Mouse (Mus musculus): ENCODE measurements around the gene Ndufb6. TPM values are rescaled to one million over a fixed set of nuclear protein-coding genes. Genes with fewer than 3 reads are reported as not detected.

The Ndufb6 gene
- polyA plus RNA-seq, 1 experiment from 2014 or later = 580 TPM

DNA sequence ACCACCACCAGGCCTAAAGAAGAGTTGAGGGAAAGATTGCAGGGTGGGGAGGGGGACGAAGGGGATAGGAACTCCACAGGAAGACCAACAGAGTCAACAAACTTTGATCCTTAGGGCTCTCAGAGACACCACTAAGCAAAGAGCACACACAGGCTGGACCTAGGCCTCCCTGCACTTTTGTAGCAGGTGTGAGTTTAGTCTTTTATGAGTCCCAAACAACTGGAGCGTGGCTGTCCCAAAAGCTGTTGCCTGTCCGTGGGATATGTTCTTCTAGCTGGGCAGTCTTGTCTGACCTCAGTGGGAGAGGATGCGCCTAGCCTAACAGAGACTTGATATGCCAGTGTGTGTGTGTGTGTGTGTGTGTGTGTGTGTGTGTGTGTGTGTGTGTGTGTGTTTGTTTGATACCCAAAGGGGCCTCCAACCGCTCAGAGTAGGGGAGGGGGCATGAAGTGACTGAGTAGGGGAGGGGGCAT lies 38.9 kb downstream of the Ndufb6 start:
- ATAC-seq (replicated peaks; ENCODE audit: extremely low read depth, insufficient read depth, low FRiP score) = 0 out of 2 replicates have a peak, but pooled peaks have one; percentile 5

DNA sequence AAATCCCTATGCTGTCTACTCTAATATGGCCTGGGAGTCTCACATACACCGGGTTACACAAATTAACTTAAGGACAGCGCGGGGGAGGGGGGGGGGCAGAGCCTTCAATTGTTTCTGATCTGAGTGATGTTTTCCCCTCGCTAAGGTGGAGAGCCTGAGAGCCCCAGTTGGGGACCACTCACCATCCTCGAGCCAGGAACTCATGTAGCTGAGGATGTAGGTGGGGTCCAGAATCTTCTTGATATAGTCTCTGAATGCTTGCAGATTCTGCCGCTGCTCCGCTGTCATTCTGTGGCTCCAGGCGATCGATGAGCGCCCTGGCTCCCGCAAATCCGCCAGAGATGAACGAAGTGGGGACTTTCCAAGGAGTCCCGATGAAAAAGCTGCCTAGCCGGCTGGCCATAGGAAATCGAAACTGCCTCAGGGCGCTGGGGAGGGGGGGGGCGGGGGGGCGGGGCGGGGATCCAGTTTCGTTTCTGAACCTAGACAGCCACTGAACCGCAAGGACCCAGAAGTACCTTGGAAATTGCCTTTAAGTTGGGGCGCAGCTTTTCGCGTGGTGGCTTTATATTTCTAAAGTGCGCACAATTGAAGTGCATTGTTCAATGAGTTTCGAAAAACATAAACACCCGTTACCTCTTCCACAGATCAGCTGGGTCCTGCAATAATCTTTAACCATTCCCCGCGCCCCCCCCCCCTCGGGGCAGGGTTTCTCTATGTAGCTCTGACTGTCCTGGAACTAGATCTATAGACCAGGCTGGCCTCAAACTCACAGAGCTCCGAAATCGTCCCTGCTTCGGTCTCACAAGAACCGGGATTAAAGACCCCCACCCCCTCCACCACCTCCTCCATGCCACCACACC lies 39.6 kb downstream of the Ndufb6 start, which contains the start of gene Ddx58:
Gene Ddx58 (minus strand): TSS at position 420 of the 863 bp plus-strand sequence.
- no peaks in the 10 kb centered on the region for H3K9me3 ChIP-seq (replicated peaks; ENCODE audit: control insufficient read depth, low read length)
- H3K36me3 ChIP-seq (ENCODE audit: control insufficient read depth, insufficient read depth) = no peaks in the 10 kb centered on the region
- H3K27me3 ChIP-seq (ENCODE audit: control insufficient read depth, insufficient read depth, low read length) = no peaks in the 10 kb centered on the region
- ATAC-seq (replicated peaks; ENCODE audit: extremely low read depth, insufficient read depth, low FRiP score) = peak; percentile 59
- peak within 1 kb of the TSS; percentile 53 for H3K27ac ChIP-seq (ENCODE audit: low read length)
- H3K4me3 ChIP-seq (ENCODE audit: low read length) = peak within 1 kb of the TSS; percentile 58
- peak within 1 kb of the TSS; percentile 89 for H3K4me2 ChIP-seq (ENCODE audit: low read depth, low read length)
- 4% methylated on average over 34 of the region's 35 CpGs for WGBS
- H3K4me1 ChIP-seq (ENCODE audit: control insufficient read depth, insufficient read depth, low read length) = no peaks in the 10 kb centered on the region; the same call in 1 of the 2 replicates
- peak within 1 kb of the TSS; percentile 56 for H3K9ac ChIP-seq (ENCODE audit: low read length)

More for the DNA sequence above, 38.9 kb downstream of the Ndufb6 start:
- H3K4me1 ChIP-seq (ENCODE audit: control insufficient read depth, insufficient read depth, low read length) = no peaks in the 10 kb centered on the region; the same call in 1 of the 2 replicates
- H3K36me3 ChIP-seq (ENCODE audit: control insufficient read depth, insufficient read depth) = no peaks in the 10 kb centered on the region
- peak overlapping the region; percentile 56 for H3K9ac ChIP-seq (ENCODE audit: low read length)
- H3K27me3 ChIP-seq (ENCODE audit: control insufficient read depth, insufficient read depth, low read length) = no peaks in the 10 kb centered on the region
- 55% methylated on average over 5 of the region's 5 CpGs for WGBS
- H3K4me2 ChIP-seq (ENCODE audit: low read depth, low read length) = peak overlapping the region; percentile 89
- H3K9me3 ChIP-seq (replicated peaks; ENCODE audit: control insufficient read depth, low read length) = no peaks in the 10 kb centered on the region
- H3K27ac ChIP-seq (ENCODE audit: low read length) = peak overlapping the region; percentile 53
- peak overlapping the region; percentile 58 for H3K4me3 ChIP-seq (ENCODE audit: low read length)

DNA sequence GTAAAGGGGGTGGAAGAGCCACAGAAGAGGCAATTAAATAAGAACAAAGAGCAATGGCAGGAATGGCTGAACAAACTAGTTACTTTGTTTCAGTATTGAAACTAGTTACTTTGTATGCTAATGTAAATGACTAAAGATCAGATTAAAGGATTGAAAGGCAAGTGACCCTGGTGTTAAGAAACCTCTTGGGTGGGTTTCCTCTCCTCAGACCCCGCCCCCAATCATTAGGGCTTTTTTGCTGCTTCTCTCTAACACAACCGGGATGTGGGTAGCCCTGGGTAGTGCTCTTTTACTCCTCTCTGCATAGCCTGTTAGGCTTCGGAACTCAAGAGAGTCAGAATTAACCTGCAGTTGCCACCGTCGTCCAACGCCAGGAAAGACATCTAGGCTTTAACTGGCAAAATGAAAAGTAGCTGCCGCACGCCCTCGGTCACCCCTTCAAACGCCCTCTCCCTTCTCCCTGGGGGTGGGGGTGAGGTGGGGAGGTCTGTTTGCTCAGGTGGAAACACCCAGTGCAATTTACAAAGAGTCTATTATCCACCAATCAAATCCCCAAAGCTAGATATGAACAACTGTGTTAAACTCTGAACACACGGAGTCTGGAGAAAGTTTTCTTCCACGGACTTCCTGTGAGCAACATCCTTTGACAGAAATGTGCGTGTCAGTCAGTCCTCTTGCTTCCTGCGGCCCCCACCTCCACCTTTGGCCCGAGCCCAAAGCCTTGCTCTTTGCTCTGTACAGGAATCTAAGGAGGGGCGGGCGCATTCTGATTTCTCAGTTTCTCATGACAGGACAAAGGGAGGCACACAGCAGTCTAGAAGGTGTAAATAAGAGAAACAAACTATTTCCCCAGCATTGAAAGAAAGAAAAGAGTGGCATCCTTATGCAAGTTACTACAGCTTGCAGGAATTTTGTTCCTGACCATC lies 40.5 kb downstream of the Ndufb6 start:
- Histone ChIP-seq H3K4me1 (ENCODE audit: control insufficient read depth, insufficient read depth, low read length) (no peaks in the 10 kb centered on the region; the same call in 1 of the 2 replicates), H3K4me2 (ENCODE audit: low read depth, low read length) (peak overlapping the region; percentile 89), H3K36me3 (ENCODE audit: control insufficient read depth, insufficient read depth) (no peaks in the 10 kb centered on the region), H3K9ac (ENCODE audit: low read length) (peak overlapping the region; percentile 56), H3K4me3 (ENCODE audit: low read length) (peak overlapping the region; percentile 58), H3K9me3 (replicated peaks; ENCODE audit: control insufficient read depth, low read length) (no peaks in the 10 kb centered on the region), H3K27me3 (ENCODE audit: control insufficient read depth, insufficient read depth, low read length) (no peaks in the 10 kb centered on the region), H3K27ac (ENCODE audit: low read length) (peak overlapping the region; percentile 53)
- peak; percentile 81 for ATAC-seq (replicated peaks; ENCODE audit: extremely low read depth, insufficient read depth, low FRiP score)
- 3% methylated on average over 17 of the region's 17 CpGs for WGBS

DNA sequence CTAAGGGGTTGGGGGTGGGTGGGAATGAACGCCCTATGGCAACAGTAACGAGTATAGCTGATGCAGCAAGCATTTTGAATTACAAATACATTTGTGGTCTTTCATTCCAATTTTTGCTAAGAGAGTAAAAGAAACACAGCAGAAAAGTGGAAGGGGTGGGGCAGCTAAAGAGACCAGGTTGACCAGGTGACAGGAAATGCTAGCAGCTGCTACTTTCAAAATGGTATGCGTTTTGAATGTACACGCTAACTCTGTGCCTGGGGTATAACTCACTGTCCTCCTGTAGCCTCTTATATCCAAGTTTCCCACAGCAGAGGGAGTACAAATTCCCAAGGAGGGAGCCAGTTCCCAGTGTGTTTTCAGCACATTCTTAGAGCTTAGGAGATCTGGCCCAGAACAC lies 42.4 kb downstream of the Ndufb6 start:
- H3K36me3 ChIP-seq (ENCODE audit: control insufficient read depth, insufficient read depth) = peaks cover 3% of the 10 kb centered on the region; the same call in 1 of the 2 replicates
- 82% methylated on average over 4 of the region's 4 CpGs for WGBS
- H3K4me1 ChIP-seq (ENCODE audit: control insufficient read depth, insufficient read depth, low read length) = no peaks in the 10 kb centered on the region; the same call in 1 of the 2 replicates
- H3K27ac ChIP-seq (ENCODE audit: low read length) = no peak overlapping the region
- no peak overlapping the region for H3K4me2 ChIP-seq (ENCODE audit: low read depth, low read length)
- no peak overlapping the region for H3K9ac ChIP-seq (ENCODE audit: low read length)
- ATAC-seq (replicated peaks; ENCODE audit: extremely low read depth, insufficient read depth, low FRiP score) = no peak
- H3K9me3 ChIP-seq (replicated peaks; ENCODE audit: control insufficient read depth, low read length) = no peaks in the 10 kb centered on the region
- H3K27me3 ChIP-seq (ENCODE audit: control insufficient read depth, insufficient read depth, low read length) = no peaks in the 10 kb centered on the region
- no peak overlapping the region for H3K4me3 ChIP-seq (ENCODE audit: low read length)

DNA sequence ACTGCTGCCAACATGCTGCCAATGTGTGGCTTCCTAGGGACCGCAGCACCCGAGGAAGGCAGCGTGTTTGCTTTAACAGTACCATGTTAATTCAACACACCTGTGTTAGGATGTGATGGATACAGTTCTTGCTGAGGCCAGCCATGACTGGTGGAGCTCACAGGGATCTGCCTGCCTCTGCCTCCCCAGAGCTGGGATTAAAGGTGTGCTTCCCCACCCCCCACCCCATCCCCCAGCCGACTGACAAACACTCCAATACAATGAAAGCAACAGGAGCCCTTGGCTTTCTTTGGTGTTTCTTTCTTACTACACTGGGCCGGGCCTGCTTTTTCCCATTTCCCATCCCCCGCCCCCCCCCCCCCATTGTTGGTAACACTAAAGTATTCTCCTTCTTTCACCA lies 45.0 kb downstream of the Ndufb6 start:
- Histone ChIP-seq H3K27ac (ENCODE audit: low read length) (no peak overlapping the region), H3K4me1 (ENCODE audit: control insufficient read depth, insufficient read depth, low read length) (no peaks in the 10 kb centered on the region), H3K27me3 (ENCODE audit: control insufficient read depth, insufficient read depth, low read length) (no peaks in the 10 kb centered on the region), H3K4me3 (ENCODE audit: low read length) (no peak overlapping the region), H3K4me2 (ENCODE audit: low read depth, low read length) (no peak overlapping the region), H3K9ac (ENCODE audit: low read length) (no peak overlapping the region), H3K36me3 (ENCODE audit: control insufficient read depth, insufficient read depth) (peaks cover 3% of the 10 kb centered on the region; the same call in 1 of the 2 replicates), H3K9me3 (replicated peaks; ENCODE audit: control insufficient read depth, low read length) (no peaks in the 10 kb centered on the region)
- no peak for ATAC-seq (replicated peaks; ENCODE audit: extremely low read depth, insufficient read depth, low FRiP score)
- 76% methylated on average over 6 of the region's 6 CpGs for WGBS

DNA sequence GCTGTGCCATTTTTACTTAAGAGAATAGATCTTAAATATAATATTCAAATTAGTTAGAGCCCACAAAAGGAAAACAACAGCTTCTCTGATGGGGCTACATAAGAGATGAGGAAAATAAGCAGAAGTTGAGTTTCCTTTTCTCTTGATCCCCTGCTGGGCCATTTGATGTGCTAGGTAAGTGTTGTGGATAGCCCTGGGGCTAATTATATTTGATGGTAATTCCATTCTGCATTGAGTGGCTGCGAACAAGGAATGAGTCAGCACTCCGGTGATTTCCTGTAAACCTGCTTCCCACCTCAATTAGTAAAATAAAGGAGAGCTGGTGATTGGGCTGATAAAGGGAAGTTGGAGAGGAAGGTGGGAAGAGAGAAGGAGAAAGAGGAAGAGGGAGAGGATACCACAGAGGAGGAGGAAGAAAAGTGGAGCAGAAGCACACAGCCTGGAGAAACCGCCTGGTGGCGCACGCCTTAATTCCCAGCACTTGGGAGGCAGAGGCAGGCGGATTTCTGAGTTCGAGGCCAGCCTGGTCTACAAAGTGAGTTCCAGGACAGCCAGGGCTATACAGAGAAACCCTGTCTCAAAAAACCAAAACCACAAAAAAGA lies 46.1 kb downstream of the Ndufb6 start:
- Histone ChIP-seq H3K27me3 (ENCODE audit: control insufficient read depth, insufficient read depth, low read length) (no peaks in the 10 kb centered on the region), H3K9ac (ENCODE audit: low read length) (no peak overlapping the region), H3K27ac (ENCODE audit: low read length) (no peak overlapping the region), H3K4me1 (ENCODE audit: control insufficient read depth, insufficient read depth, low read length) (no peaks in the 10 kb centered on the region), H3K4me3 (ENCODE audit: low read length) (no peak overlapping the region), H3K4me2 (ENCODE audit: low read depth, low read length) (no peak overlapping the region), H3K9me3 (replicated peaks; ENCODE audit: control insufficient read depth, low read length) (no peaks in the 10 kb centered on the region), H3K36me3 (ENCODE audit: control insufficient read depth, insufficient read depth) (peaks cover 3% of the 10 kb centered on the region; the same call in 1 of the 2 replicates)
- no peak for ATAC-seq (replicated peaks; ENCODE audit: extremely low read depth, insufficient read depth, low FRiP score)
- WGBS = 84% methylated on average over 7 of the region's 7 CpGs

DNA sequence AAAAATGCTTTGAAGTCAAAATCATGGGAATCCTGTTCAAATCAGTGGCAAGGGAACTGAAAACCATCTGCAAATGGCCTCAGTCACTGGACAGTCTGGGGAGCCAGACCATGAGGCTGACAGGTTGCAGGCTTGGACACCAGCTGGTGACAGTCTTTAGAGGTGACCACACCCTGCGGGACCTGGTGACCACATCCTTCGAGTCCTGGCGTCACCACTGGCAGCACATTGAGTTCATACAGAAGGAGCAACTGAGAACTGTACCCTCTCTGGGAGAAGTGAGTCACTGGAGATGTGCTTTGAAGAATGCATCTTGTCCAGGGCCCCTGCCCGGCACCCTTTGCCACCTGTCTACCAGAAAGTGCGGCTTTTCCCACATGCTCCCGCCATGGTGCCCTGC lies 49.5 kb downstream of the Ndufb6 start:
- 83% methylated on average over 6 of the region's 6 CpGs for WGBS
- no peak overlapping the region for H3K4me3 ChIP-seq (ENCODE audit: low read length)
- no peak overlapping the region for H3K4me2 ChIP-seq (ENCODE audit: low read depth, low read length)
- no peaks in the 10 kb centered on the region for H3K27me3 ChIP-seq (ENCODE audit: control insufficient read depth, insufficient read depth, low read length)
- H3K27ac ChIP-seq (ENCODE audit: low read length) = no peak overlapping the region
- ATAC-seq (replicated peaks; ENCODE audit: extremely low read depth, insufficient read depth, low FRiP score) = no peak
- H3K9me3 ChIP-seq (replicated peaks; ENCODE audit: control insufficient read depth, low read length) = no peaks in the 10 kb centered on the region
- H3K36me3 ChIP-seq (ENCODE audit: control insufficient read depth, insufficient read depth) = peaks cover 5% of the 10 kb centered on the region; the same call in 1 of the 2 replicates
- no peak overlapping the region for H3K9ac ChIP-seq (ENCODE audit: low read length)
- no peaks in the 10 kb centered on the region for H3K4me1 ChIP-seq (ENCODE audit: control insufficient read depth, insufficient read depth, low read length)

DNA sequence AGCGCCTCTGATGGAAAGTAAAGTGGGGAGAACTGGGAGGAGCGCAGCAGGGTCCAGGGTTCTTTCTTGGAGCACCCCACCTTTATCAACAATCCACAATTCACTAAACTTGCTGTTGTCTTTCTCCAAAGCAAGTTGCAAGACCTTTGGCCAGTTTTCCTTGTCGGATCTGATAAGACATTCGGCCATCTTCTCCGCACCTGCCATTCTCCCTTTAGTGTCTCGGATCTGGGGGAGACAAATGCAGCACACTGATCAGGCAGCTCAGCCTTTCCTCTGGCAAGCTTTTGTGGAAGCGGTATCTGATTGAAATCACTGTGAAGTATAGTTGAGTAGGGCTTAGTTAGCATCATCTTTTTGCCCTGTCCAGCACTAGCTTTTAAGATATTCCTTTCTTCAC lies 51.3 kb downstream of the Ndufb6 start:
- no peak overlapping the region for H3K4me2 ChIP-seq (ENCODE audit: low read depth, low read length)
- H3K27ac ChIP-seq (ENCODE audit: low read length) = no peak overlapping the region
- no peak overlapping the region for H3K4me3 ChIP-seq (ENCODE audit: low read length)
- 86% methylated on average over 7 of the region's 7 CpGs for WGBS
- ATAC-seq (replicated peaks; ENCODE audit: extremely low read depth, insufficient read depth, low FRiP score) = no peak
- H3K27me3 ChIP-seq (ENCODE audit: control insufficient read depth, insufficient read depth, low read length) = no peaks in the 10 kb centered on the region
- no peaks in the 10 kb centered on the region for H3K4me1 ChIP-seq (ENCODE audit: control insufficient read depth, insufficient read depth, low read length)
- no peak overlapping the region for H3K9ac ChIP-seq (ENCODE audit: low read length)
- peaks cover 5% of the 10 kb centered on the region; the same call in 1 of the 2 replicates for H3K36me3 ChIP-seq (ENCODE audit: control insufficient read depth, insufficient read depth)
- no peaks in the 10 kb centered on the region for H3K9me3 ChIP-seq (replicated peaks; ENCODE audit: control insufficient read depth, low read length)
